Mouse (Mus musculus) stomach, postnatal 0 days (tissue): ENCODE measurements around the gene Inha.

Experiments
- CTCF ChIP-seq: IDR thresholded peaks from 2 replicates; pipeline ENCODE4 v1.5.1; 2016; ENCODE audit warnings: antibody characterized with exemption, low read depth, mild to moderate bottlenecking, moderate library complexity
- EP300 ChIP-seq: optimal IDR thresholded peaks from 2 replicates; pipeline ENCODE3; 2016; ENCODE audit warnings: antibody characterized with exemption

DNA sequence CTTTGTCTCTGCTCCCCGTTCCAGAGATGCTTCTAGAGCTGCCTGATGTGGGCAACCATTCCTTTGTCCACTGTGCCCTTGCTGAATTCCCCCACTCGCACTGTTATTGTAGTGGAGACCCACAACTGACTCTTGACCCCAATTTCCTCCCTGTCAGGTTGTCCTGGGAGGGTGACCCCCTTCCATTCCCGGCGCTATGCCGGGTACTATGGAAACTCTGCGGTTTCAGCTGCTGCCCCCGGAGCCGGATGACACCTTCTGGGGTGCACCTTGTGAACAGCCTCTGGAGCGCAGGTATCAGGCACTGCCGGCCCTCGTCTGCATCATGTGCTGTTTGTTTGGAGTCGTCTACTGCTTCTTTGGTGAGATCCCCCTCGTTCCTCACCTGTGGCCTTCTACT, 26.8 kb upstream of the Inha start:
- TF ChIP-seq CTCF (no peak), EP300 (no peak)
